Mouse (Mus musculus) testis, adult 2 months (tissue): ENCODE measurements around the gene Btnl6.

Source experiments
- CTCF ChIP-seq: fragments of 200-500 bp; IDR thresholded peaks from 2 replicates; pipeline ENCODE4 v1.5.1; 2012; ENCODE audit warnings: low read depth, mild to moderate bottlenecking, inconsistent platforms, low read length, moderate library complexity; ENCODE audit not compliant: control insufficient read depth, insufficient read depth, insufficient replicate concordance
- POLR2A ChIP-seq: fragments of 200-500 bp; IDR thresholded peaks from 2 replicates; pipeline ENCODE4 v1.6.1; 2012; ENCODE audit warnings: low read depth, mild to moderate bottlenecking, inconsistent platforms, low read length, moderate library complexity; ENCODE audit not compliant: control insufficient read depth

DNA sequence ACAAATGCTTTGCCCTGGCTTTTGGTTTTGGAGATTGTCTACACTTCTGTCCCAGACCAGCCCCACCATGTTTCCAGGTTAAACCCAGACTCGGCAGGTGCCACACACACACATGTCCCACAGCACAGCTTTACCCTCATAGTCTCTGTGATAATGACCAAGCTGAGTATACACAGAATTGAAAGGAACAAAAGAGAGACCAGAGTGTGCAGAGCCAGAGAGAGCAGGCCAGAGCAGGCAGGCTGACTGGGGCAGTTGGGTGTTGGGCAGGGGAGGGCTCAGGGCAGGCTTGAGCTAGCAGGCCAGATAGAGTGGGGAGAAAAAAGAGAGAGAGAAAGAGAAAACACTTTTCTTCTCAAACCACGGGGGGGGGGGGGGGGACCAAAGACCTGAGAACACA is 20.6 kb downstream of the Btnl6 start:
- TF ChIP-seq CTCF (no peak), POLR2A (no peak)
